Mouse (Mus musculus): ENCODE measurements around the gene Ssbp4.

Ssbp4 gene

DNA sequence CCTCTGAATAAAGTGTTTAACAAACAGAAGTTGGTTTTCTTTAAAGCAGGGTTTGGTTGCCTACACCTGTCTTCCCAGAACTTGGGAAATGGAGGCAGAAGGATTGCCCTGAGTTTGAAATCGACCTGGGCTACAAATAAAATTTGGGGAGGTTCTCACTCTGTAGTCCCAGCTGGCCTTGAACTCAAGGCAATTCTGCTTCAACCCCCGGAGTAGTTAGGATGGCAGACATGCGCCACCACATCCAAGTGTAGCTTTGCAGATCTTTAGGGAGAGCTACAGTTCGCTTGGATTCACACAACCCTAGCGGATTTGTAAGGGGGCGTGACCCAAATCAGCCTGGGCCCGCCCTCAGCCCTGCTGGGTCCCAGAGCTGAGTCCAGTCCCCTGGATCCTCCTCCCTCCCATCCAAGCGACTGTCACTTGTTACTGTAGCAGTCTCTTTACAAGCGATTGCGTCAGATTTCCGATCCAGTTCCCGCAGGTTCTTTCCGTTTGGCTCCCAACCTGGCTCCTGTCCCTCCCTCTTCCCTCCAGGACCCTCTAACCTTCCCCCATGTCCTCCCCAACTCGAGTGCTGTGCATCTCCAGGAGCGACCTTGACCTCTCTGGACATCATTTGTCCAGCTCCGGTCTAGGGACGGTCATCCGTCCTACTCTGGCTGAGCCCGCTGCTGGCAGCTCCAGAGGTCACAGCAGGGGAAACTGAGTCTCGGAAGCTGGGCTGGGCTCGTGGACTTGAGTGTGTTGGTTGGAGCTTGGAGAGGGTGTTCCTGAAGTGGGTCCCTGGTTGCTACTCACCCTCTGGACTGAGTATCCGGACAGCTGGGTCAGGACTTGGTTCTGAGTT, 22.1 kb upstream of the Ssbp4 start:
- no peak for DNase-seq

DNA sequence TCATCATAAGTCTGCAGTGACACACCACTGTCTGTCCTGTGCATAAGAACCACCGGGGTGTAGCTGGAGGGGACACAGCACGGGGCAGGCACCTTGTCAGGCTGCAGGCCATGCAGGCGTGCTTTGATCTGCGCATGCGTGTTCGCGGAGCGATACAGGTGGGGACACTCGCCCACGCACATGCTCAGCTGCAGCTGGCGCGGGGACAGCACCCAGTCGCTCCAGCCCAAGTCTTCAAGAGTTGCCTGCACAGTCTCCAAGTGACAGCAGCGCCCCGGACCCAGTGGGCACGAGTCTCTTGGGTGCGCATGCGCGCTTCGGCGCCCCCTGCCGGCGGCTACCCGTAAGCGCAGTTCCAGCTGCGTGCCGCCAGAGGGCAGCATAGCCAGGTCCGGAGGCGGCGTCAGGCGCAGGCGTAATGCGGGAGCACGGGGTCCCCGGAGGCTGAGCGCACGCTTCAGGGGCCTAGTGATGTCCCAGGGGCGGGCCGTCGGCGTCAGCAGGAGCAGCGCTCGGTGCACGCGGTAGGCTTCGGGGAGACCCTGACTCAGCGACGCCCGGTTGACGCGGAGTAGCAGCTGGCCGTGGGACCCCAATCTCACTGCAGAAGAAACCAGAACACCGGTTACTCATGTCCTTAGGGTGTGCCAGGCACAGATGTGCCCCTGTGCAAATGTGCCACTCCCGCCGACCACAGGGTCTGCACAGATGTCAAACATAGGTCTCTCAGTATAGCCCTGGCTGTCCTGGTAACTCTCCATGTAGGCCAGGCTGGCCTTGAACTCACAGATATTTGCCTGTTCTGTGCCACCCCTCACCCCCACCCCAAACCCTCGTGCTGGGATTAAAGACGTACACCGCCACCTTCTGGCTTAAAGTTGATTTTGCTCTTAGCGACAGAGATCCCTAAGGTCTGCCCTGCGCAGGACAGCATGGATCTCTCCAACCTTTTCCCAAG, 21.2 kb upstream of the Ssbp4 start:
- DNase-seq: peak; percentile 82 to 93

DNA sequence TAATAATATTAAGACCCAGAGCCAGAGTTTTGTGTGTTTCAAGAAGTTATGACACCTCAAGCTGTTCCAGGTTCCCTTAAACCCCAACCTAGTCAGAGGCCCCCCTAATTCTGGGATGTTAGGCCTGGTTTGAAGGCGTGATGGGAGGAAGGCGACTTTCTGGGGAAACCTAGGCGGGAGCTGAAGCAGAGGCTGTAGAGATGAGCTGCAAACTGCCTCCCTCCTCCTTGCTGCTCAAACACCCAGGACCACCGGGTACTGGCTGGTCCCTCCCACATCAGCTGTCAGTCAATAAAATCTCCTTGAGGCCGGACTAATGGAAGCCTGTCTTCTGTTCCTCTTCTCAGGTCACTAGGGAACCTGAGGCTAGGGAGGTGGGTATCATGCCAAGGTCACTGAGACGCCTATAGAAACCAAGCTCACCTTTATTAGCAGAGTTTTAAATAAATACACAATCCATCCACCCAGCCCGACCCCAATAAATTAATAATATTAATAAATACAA, 20.4 kb upstream of the Ssbp4 start:
- no peak for DNase-seq

DNA sequence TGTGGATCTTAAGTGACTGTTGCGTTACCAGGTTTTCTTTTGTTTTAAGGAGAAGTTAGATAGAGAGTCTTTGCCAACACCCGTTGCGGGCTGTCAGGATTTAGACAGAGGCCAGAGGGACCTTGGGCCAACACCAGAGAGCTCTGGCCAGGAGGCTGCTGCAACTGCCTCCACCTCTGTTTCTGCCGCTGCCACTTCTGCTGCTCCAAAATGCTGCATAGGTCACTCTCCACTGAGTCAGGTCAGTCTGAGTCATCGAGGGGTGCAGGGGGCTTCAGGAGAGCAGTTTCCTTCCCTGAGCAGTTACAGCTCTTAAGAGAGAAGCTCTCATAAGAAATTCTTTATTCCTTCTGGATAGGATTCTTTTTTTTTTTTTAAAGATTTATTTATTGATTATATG, 18.4 kb upstream of the Ssbp4 start:
- no peak for DNase-seq

DNA sequence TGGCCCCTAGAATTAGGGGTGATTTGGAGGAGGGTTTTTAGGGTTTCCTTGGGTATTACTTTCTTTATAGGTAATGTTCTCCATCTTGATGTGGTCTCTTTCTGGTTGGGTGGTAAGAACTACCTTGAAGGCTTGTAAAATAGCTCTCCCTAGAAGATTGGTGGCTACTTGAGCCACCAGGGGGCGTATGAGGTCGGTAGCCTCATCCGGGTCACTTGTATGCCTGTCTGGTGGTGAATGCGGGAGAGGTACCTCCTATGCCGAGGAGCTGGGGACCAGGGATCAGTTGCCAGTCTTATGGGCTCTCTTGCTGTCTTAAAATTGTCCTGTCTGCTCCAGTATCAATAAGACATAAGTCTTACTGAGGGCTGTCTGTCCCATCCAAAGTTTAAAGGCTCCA, 16.4 kb upstream of the Ssbp4 start:
- peak in 1 of 2 experiments; percentile 65 for DNase-seq

DNA sequence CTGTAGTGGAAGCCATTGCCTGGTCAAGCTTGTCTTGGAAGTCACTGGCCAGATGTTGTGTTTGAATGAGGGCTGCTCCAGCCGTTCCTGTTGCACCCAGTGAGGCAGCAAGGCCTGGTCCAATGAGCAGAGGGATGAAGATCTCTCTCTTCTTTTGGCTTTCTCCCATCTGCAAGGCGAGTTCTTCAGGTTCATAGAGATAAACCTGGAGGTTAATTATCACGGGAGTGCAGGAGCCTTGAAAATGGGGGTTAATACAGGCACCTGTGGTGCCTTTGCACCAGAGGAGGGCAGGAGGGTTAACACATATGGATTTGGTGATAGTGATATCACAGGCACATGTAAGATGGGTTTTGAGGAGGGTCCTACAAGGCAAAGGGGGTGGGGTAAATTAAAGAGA, 13.5 kb upstream of the Ssbp4 start:
- no peak for DNase-seq

DNA sequence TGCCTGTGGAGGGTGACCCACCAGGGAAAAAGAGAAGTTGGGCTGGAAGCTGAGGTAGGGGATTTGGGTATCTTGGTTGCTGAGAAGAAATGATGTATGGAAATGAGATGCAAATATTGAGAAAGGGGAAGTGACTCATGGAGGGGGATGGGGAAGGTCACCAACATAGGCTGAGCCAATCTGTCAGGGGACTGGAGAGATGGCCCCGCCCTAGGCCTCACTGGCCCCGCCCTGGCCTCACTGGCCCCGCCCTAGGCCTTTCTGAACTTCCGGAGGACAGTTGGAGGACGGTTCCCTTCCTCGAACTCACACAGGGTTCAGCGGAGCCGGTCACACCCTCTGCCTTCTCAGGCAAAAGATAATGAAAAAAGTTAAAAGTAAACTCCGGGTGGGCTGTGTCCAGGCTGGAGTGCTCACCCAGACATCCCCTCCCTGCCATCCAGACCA, 10.2 kb upstream of the Ssbp4 start:
- DNase-seq: peak; percentile 84 to 89

DNA sequence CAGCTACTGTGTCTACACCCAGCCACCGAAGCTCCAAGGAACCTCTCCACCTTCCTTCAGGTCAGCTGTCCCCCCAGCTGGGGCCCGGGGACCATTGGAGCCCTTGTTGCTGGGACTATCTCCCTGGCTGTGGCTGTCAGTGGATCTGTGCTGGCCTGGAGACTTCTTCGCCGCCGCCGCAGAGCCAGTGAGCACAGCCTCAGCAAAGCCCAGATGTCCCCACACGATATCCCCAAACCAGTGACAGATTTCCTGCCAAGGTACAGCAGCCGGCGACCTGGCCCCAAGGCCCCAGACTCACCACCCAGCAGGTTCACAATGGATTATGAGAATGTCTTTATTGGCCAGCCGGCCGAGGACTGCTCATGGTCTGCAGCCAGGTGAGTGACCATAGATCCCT, 9.3 kb upstream of the Ssbp4 start:
- DNase-seq: no peak

DNA sequence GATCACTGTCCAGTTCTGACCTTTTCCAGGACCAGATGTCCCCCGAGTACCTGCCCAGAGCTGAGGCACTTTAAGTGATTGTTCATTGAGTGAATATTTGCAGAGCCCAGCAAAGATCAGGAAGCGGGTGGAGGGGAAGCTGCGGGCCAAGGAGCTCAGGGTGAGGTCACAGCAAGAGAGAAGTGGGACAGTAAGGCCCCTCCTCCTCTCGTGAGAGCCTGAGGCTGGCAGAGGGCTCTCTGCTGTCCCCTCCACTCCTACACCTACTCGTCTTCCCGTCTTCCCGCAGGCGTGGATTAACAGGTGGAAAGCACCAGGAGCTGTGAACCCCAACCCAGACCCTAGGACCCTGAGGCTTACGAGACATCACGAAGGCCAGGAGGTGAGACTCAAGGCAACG, 8.0 kb upstream of the Ssbp4 start:
- peak in 1 of 2 experiments; percentile 21 for DNase-seq

DNA sequence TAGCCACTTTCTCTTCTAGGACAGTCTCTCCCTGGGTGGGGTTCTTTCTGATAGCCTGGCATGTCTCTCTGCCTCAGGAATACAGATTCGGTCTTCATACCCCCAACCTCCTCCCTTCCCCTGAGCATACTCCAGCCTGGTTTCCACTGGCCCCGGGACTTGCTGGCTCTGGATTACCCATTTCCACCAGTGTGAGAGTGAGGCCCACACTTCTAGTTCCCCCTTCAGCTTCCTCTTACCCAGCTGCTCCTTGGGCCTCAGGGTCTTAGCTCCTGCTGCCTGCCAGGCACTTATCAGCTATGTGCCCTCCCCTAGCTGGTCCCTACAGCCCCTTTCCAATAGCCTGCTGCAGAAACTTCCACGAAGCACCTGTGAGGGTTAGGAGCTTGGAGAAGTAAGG, 7.2 kb upstream of the Ssbp4 start, which contains the start of gene Lrrc25:
Gene Lrrc25, plus strand, starts transcription at position 262 of the 400 bp plus-strand sequence.
- peak in 1 of 2 experiments; percentile 11 for DNase-seq

DNA sequence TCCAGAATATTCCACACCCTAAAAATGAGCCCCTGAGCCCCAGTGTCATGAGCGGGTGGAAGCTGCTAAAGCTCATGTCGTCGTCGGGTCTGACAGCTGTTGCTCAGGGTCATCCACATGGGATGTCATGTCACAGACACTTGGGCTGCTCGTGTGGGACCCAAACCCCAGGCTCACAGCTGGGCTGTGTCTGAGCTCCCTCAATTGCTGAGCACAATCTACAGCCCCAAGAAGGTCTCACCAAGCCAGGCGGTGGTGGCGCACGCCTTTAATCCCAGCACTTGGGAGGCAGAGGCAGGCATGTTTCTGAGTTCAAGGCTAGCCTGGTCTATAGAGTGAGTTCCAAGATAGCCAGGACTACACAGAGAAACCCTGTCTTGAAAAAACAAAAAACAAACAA, 6.6 kb upstream of the Ssbp4 start:
- DNase-seq: no peak

DNA sequence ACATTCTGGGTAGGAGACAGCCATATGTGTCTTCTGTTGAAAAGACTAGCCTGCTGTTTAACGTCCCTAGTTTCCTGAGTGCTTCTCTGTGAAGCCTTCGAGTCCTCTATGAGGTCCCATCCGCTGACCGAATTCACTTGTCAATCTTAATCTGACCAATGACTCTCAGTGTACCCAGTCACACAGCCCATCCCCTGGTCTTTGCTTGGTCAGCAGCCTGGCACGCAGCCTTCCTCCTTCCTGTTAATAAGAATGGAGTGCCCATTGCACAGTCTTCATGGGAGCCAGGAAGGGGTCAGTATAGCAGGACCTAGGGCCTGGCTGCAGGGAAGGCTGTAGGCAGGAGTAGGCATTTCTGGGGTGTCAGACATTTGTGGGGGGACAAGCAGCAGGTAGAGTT, 5.8 kb upstream of the Ssbp4 start:
- no peak for DNase-seq

DNA sequence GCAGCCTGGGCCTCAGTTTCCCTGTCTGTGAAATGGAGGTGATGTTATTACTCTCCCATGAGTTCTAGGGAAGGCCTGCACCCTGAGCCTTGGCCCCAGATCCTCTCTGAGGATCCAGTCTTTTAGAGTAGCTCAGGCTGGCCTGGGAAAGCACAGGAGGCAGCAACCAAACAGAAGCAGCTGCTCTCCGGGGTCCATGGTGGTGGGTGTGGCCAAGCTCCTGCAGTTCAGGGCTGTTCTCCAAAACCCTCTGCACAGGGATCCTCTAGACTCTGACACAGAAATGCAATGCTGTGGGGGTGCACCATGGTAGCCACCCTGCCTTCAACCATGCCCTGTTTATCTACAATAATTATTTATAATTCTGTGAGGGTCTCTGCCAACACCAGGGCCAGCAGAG, 5.1 kb upstream of the Ssbp4 start:
- DNase-seq: no peak

DNA sequence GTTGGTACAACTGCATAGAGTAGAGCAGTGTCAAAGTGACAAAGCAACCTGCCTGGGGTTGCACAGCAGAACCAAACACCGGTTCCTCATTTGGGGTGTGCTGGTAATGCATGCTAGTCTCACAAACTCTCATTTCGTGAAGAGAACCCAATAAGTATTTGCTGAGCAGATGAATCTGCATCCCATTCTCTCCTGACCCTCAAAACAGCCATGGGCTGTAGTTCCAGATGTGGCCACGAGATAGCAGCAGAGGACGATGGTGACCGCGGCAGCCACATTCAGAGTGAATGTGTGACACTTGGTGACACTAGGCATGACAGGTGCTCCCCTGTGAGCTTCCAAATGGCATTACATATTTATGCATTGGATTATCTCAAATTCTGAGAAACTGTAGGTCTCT, 3.2 kb upstream of the Ssbp4 start:
- peak; percentile 83 to 93 for DNase-seq

DNA sequence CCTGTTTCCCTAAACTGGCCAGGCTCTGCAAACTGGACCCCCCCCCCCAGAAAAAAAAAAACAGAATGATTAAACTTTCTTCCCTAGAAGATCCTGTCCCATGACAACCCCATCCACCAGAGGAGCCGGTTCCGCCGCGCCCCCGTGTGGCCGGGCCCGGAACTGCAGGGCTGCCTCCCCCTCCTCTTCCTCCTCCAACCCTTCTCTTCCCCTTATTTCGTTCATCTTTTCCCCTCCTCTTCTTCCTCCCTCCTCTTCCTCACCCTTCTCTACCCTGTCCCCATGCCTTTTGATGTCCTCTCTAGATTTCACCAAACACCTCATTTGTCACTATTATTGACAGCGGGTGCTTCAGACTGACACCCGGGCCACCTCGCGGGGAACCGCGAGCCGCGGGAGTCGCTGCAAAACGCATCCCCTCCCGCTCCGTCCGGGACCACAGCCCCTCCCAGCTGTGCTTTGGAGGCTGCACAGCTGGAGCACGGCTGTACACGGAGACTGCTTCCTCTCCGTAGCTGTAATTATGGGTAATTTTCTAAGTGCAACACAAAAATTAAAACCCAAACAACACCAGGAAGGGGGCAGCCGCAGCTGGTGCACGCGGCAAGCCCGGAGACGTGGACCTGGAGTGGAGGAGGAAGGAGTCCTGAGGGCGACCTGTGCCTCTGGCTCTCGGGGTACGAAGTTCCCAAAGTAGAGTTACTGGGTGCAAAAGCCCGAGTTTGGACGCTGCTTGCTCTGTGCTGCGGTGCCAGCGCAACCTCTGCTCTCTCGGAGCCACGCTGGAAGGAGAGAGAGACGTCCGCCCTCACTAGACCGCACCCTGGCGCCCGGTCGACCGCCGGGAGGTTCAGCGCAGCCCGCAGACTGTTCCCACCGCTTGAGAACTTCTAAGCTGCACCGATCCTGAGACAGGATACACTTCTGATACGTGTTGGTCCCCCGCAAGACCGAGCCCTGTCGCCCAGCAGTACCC, 2.4 kb upstream of the Ssbp4 start:
- peak; percentile 73 to 88 for DNase-seq

DNA sequence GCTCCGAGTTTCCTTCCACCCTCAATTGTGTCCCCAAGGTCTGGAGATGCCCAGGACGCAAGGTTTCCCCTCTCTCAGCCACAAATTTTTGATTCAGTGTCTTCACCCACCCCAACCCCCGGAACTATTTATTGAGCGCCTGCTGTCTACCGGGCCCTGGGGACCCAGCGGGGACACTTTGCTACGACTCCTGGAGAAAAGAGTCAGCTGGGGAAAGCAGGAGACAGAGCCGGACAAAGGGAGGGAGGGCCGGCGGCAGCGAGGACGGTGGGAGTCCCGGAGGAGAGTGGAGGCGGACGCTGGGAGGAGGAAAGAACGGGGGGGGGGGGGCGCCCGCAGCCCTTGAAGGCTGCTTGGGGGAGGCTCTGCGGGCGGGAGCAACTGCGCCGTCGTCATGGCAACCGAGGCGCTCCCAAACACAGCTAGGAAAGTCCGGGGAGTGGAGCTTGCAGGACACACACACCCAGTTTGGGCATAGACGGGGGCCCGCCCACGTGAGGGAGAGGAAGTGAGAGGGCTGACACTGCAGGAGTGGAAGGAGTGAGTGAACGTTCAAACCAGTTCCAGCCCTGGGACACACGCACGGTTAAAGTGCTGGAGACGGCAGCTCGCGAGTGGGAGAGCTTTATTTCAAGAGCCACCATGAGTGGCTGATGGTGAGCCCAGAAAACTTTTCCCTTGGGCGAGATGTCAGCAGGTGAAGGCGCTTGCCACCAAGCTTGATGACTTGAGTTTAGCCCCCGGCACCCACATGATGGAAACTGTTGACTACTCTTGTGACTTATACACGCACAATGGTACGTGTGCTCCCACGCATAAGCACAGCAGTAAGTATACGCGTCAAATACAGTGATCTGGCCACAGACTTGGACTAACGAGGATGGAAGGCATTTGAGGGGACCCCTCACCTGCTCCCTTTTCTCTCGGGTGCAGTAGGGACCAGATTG, 1.4 kb upstream of the Ssbp4 start:
- peak; percentile 79 to 83 for DNase-seq

DNA sequence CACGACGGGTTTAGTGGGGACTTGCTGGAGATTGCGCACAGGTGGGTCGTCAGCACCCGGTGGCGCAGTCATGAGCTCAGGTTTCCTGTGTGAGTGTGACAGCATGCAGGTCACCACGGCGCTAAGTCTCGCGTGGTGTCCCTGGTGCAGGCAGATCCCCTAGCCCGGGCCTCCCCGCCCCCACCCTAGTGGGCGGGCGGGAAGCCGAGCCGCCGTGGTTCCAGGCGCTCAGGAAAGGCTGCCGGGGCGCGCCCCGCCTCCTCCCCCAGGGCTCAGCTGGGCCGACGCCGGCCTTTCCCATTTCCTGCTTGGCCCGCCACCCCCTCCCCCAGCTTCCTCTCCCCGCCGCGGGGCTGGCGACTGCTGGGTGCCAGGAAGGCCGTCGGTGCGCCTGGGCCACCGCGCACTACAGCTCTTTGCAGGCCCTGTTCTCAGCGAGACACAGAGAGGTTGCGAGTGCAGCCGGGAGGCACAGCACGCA, 736 bp upstream of the Ssbp4 start:
- DNase-seq: peak; percentile 75 to 78

DNA sequence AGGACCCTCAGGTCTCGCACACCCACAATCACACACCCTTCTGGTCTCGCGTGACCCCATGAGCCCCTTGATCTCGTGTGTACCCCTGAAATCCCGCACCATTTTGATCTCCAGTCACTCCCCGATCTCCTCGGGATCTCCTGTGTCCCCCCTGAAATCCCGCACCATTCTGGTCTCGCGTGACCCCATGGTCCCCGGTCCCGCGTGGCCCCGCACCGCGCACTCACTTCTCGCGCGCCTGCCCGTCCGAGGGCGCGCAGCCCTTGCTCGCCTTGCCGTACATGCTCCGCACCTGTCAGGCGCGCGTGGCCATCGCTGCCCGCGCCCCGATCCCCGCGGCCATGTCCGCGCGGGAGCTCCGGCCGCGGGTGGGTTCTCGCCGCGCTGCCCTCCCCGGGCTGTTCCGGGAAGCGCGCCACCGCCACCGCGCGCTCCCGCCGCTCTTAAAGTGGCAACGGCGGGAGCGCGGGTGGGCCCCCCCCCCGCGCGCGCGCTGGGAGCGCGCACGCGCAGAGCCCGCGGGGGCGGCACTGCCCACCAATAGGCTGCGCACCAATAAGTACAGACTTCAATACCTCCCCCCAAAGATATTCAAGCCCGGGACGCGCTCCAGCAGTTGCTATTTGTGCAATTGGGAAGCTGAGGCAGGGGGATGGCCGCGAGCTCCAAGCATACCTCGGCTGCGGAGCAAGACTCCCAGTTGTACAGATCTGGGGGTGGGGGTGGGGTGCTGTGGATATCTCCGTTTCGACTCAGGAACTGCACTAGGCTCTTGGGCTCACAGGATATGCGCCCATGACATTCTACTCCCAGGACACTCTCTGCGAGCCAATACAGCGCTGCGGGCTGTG, 549 bp downstream of the Ssbp4 start:
- peak in 1 of 2 experiments; percentile 51 for DNase-seq

DNA sequence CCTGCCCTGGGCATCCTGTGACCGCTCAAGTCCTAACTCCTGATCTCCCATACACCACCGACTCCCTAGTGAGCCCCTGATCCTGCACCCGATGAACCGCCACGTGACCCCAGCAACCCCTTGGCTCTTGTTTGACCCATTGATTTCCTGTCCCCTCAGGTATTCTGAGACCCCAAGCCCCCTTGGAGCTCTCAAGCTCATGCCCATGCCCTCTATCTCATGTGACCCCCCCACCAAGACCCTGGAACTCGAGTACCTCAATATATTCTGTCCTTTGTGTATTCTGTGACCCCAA, 1.1 kb downstream of the Ssbp4 start:
- DNase-seq: no peak
